Mouse (Mus musculus): ENCODE results near the gene Sbno2. TPM values are rescaled to one million over a fixed set of nuclear protein-coding genes. Genes with fewer than 3 reads are reported as not detected.

Gene Sbno2
- total and polyA plus RNA-seq, 3 experiments = 9.7 to 24.2 (median 22.6) TPM

DNA sequence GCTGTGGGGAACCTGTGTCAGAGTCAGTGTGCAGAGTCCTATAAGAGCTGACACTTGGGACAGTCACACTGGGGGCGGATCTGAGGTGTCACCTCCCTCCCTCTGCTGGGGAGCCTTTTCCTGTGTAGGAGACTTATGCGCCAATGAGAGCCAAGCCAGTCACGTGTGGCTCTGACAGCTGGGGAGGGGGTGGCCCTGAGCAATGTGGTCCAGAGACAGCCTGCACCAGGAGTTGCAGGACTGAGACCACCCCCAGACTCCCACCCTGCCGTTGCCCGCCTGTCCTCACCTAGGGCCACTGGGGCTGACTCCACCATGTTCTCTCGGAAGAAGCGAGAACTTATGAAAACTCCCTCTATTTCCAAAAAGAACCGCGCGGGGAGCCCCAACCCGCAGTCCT is 88.9 kb downstream of the Sbno2 start, which contains the start of gene Arhgap45 (continued):
- TF ChIP-seq ZMIZ1 (IDR thresholded peaks at IDR 0.05; ENCODE audit: low read depth, low read length) (no peak), CHD1 (IDR thresholded peaks at IDR 0.05; ENCODE audit: low read depth, low read length) (no peak), KAT2A (IDR thresholded peaks at IDR 0.05; ENCODE audit: insufficient replicate concordance, low read length) (no peak), MXI1 (IDR thresholded peaks at IDR 0.05; ENCODE audit: low read depth, low read length) (peak; percentile 95), MAX (IDR thresholded peaks at IDR 0.05; ENCODE audit: low read length) (peak; percentile 95), JUND (conservative IDR thresholded peaks at IDR 0.05; ENCODE audit: low read depth, low read length) (0 out of 2 replicates have a peak, but pooled peaks have one; percentile 3)

DNA sequence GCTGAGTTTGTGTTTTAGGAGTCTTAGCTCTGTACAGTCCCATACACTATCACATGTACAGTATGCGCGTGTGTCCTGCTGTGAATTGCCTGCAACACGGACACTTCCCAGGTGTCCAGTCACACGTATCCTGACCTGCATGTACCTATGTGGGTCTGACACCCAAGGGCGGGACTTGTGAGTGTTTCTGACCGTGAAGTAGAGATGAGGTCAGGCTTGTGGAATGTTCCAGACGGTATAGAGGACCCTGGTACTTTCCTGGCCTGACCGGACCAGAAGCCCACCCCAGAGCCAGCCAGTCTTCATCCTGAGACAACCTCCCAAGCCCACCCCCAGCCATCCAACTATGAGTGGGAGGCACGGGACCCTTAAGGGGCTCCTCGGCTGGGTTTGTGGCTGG is 89.8 kb downstream of the Sbno2 start:
- Histone ChIP-seq H3K27ac (ENCODE audit: insufficient read depth, low read depth) (no peak overlapping the region), H3K9me3 (replicated peaks; ENCODE audit: low read length) (no peaks in the 10 kb centered on the region), H3K36me3 (replicated peaks in 1 of 2; ENCODE audit: control insufficient read depth in 1 of 2, insufficient read depth in 1 of 2, low read length in 1 of 2) (peaks cover 37 to 75% of the 10 kb centered on the region in 2 experiments), H3K4me1 (ENCODE audit: control insufficient read depth in 1 of 2, insufficient read depth in 2 of 2) (peaks cover 12 to 34% of the 10 kb centered on the region in 2 experiments), H3K79me2 (replicated peaks; ENCODE audit: control insufficient read depth, extremely low read depth, insufficient read depth, poor library complexity, severe bottlenecking) (peaks cover 8% of the 10 kb centered on the region), H3K9ac (ENCODE audit: insufficient read depth, low read depth) (no peak overlapping the region), H3K27me3 (replicated peaks) (no peaks in the 10 kb centered on the region), H3K4me2 (ENCODE audit: insufficient read depth, low read depth, poor library complexity, severe bottlenecking) (no peak overlapping the region), H3K4me3 (replicated peaks in 1 of 3; ENCODE audit: low read depth in 2 of 3, low read length in 2 of 3, poor library complexity in 1 of 3) (no peak overlapping the region)
- in situ Hi-C loops (cut with MboI; ENCODE audit: low pct_ligation_motif_present, low pct_unique_long_range_greater_than_20kb, low sequenced_read_pairs) (no loop called here), dilution Hi-C loops (cut with MboI; ENCODE audit: extremely low pct_ligation_motif_present, extremely low pct_unique_long_range_greater_than_20kb, low sequenced_read_pairs) (no loop called here)
- no peak for DNase-seq (ENCODE audit: extremely low read depth)
- TF ChIP-seq E2F4 (IDR thresholded peaks at IDR 0.05; ENCODE audit: insufficient replicate concordance, low read depth, low read length) (no peak), JUND (conservative IDR thresholded peaks at IDR 0.05; ENCODE audit: low read depth, low read length) (no peak), CHD1 (IDR thresholded peaks at IDR 0.05; ENCODE audit: low read depth, low read length) (no peak), KAT2A (IDR thresholded peaks at IDR 0.05; ENCODE audit: insufficient replicate concordance, low read length) (no peak), RCOR1 (conservative IDR thresholded peaks at IDR 0.05; ENCODE audit: low read depth, low read length) (no peak), POLR2AphosphoS2 (IDR thresholded peaks at IDR 0.05; ENCODE audit: low read depth, low read length) (no peak), MYC (IDR thresholded peaks at IDR 0.05; ENCODE audit: low read depth, low read length) (no peak), UBTF (IDR thresholded peaks at IDR 0.05; ENCODE audit: low read depth, low read length) (no peak), TBP (conservative IDR thresholded peaks at IDR 0.05; ENCODE audit: low read depth, low read length) (no peak)

DNA sequence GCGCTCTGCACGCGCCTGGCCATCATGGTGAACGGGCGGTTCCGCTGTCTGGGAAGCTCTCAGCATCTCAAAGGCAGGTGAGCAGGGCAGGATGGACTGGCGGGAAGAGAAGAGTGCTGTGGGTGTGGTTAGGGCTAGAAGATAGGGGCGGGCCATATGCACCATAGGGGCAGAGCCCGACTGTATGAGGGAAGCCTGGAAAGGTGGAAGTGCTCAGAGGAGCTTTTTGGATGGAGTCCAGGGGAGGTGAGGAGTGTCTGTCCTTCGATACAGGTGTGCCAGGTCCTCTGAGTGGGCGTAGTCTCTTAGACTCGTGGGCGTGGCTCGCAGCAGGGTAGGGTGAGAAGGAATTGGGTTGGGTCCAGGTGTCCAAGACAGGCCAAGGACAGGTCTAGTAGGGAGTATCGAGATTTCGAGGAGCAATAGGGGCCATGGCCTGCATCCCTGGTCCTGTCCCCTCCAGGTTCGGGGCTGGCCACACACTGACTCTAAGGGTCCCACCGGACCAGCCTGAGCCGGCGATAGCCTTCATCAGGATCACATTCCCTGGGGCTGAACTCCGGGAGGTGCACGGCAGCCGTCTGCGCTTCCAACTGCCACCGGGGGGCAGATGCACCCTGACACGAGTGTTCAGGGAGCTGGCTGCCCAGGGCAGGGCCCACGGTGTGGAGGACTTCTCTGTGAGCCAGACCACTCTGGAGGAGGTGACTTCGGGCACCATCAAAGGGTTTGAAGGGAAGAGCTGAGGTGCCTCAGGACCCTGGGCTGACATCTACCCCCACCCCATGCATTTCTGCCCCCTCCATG is 90.7 kb downstream of the Sbno2 start:
- no peak for DNase-seq (ENCODE audit: extremely low read depth)
- Histone ChIP-seq H3K27ac (ENCODE audit: insufficient read depth, low read depth) (no peak overlapping the region), H3K4me1 (ENCODE audit: control insufficient read depth in 1 of 2, insufficient read depth in 2 of 2) (peaks cover 12 to 34% of the 10 kb centered on the region in 2 experiments)
- no peak for TF ChIP-seq ZNF384 (IDR thresholded peaks at IDR 0.05; ENCODE audit: low read depth, low read length)
- TF ChIP-seq SMC3 (IDR thresholded peaks at IDR 0.05; ENCODE audit: low read depth, low read length) = peak; percentile 76
- TF ChIP-seq POLR2A (IDR thresholded peaks at IDR 0.05; ENCODE audit: low read depth, low read length) = no peak
- no peak for TF ChIP-seq POLR2AphosphoS2 (IDR thresholded peaks at IDR 0.05; ENCODE audit: low read depth, low read length)
- TF ChIP-seq NELFE (IDR thresholded peaks at IDR 0.05; ENCODE audit: low read depth, low read length) = no peak
- no peak for TF ChIP-seq TBP (conservative IDR thresholded peaks at IDR 0.05; ENCODE audit: low read depth, low read length)
- TF ChIP-seq HCFC1 (IDR thresholded peaks at IDR 0.05; ENCODE audit: low read depth, low read length) = no peak
- no peak for TF ChIP-seq TCF12 (IDR thresholded peaks at IDR 0.05; ENCODE audit: low read depth, low read length)
- TF ChIP-seq JUND (conservative IDR thresholded peaks at IDR 0.05; ENCODE audit: low read depth, low read length) = no peak
- TF ChIP-seq RAD21 (IDR thresholded peaks at IDR 0.05; ENCODE audit: low read depth, low read length) = peak; percentile 60
- no peak for TF ChIP-seq E2F4 (IDR thresholded peaks at IDR 0.05; ENCODE audit: insufficient replicate concordance, low read depth, low read length)
- no peak for TF ChIP-seq USF2 (conservative IDR thresholded peaks at IDR 0.05; ENCODE audit: low read depth, low read length)
- no peak for TF ChIP-seq MAFK (IDR thresholded peaks at IDR 0.05; ENCODE audit: insufficient replicate concordance, low read length)
- TF ChIP-seq CTCF (conservative IDR thresholded peaks at IDR 0.05 in 1 of 2, IDR thresholded peaks at IDR 0.05 in 1 of 2; ENCODE audit: low read depth in 2 of 2, low read length in 2 of 2) = peak in 1 of 2 experiments; percentile 71; a peak in 2 of 4 replicates
- no peak for TF ChIP-seq MYC (IDR thresholded peaks at IDR 0.05; ENCODE audit: low read depth, low read length)
- no peak for TF ChIP-seq KAT2A (IDR thresholded peaks at IDR 0.05; ENCODE audit: insufficient replicate concordance, low read length)
- TF ChIP-seq MAX (IDR thresholded peaks at IDR 0.05; ENCODE audit: low read length) = no peak
- no peak for TF ChIP-seq BHLHE40 (IDR thresholded peaks at IDR 0.05; ENCODE audit: low read depth, low read length)
- TF ChIP-seq JUN (IDR thresholded peaks at IDR 0.05; ENCODE audit: insufficient read depth, low read depth, low read length) = no peak
- no peak for TF ChIP-seq GABPA (IDR thresholded peaks at IDR 0.05; ENCODE audit: insufficient replicate concordance, low read depth, low read length)
- TF ChIP-seq ETS1 (conservative IDR thresholded peaks at IDR 0.05; ENCODE audit: low read depth, low read length) = no peak
- no peak for TF ChIP-seq CHD2 (IDR thresholded peaks at IDR 0.05; ENCODE audit: low read length)

More for the DNA sequence above, 90.7 kb downstream of the Sbno2 start:
- Histone ChIP-seq H3K9ac (ENCODE audit: insufficient read depth, low read depth) (no peak overlapping the region), H3K9me3 (replicated peaks; ENCODE audit: low read length) (no peaks in the 10 kb centered on the region), H3K27me3 (replicated peaks) (no peaks in the 10 kb centered on the region), H3K4me2 (ENCODE audit: insufficient read depth, low read depth, poor library complexity, severe bottlenecking) (no peak overlapping the region), H3K79me2 (replicated peaks; ENCODE audit: control insufficient read depth, extremely low read depth, insufficient read depth, poor library complexity, severe bottlenecking) (peaks cover 8% of the 10 kb centered on the region), H3K4me3 (replicated peaks in 1 of 3; ENCODE audit: low read depth in 2 of 3, low read length in 2 of 3, poor library complexity in 1 of 3) (no peak overlapping the region), H3K36me3 (replicated peaks in 1 of 2; ENCODE audit: control insufficient read depth in 1 of 2, insufficient read depth in 1 of 2, low read length in 1 of 2) (peaks cover 37 to 73% of the 10 kb centered on the region in 2 experiments)
- in situ Hi-C loops (cut with MboI; ENCODE audit: low pct_ligation_motif_present, low pct_unique_long_range_greater_than_20kb, low sequenced_read_pairs) (no loop called here), dilution Hi-C loops (cut with MboI; ENCODE audit: extremely low pct_ligation_motif_present, extremely low pct_unique_long_range_greater_than_20kb, low sequenced_read_pairs) (no loop called here)

Measured in CH12.LX (cell line).